Mouse (Mus musculus) mature B cell (primary cell): ENCODE measurements around the gene Arg2.

ENCODE experiments used
- in situ Hi-C: fragments of 300-500 bp; cut with MboI; formaldehyde crosslinking; loops from 2 replicates; pipeline ENCODE4 v1.14.3; 2019

The Arg2 gene

GRCm38 (mm10) chr12:79130299-79131177 is at the start of gene Arg2:
Gene Arg2, plus strand, starts transcription at chr12:79130777.
- in situ Hi-C loops, result no loop called here

GRCm38 (mm10) chr12:79089182-79089812 is 41.3 kb upstream of the Arg2 start, which contains the start of gene Pigh:
Gene Pigh, minus strand, starts transcription at chr12:79089651.
- in situ Hi-C loops, result no loop called here

- in situ Hi-C loops, result no loop called here
Observed at GRCm38 (mm10) chr12:79092569-79092968, 38.0 kb upstream of the Arg2 start.

DNA sequence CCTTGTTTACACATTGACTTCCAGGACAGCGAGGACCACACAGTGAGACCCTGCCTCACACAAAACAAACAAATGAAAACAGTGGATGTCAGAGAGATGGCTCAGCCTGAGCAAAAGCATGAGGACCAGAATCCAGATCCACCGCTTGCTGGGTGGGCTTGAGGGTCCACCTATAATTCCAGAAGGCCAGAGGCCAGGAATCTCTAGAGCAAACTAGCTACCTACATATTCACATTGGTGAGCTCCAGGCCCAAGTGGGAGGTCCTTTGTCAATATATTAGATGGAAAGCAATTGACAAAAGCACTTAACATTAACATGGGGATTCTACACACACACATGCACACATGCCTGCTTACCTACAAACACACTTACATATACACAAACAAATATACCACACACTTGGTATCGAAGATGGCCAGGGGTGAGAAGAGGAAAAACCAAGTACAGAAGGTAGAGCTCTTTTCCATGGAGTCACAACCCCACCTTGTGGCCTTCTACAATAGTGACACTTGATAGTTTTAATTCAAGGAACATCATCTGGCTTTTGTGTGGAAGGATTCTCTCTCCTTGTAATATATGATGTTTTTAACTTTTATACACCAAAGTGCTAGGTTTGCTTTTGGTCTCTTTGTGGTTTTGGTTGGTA is 33.3 kb upstream of the Arg2 start:
- in situ Hi-C loops, result loop anchor here (5.0 kb wide), 1 partner anchor 175 kb away; no protein-coding TSS in a partner anchor

- in situ Hi-C loops, result loop anchor here (25.0 kb wide), 1 partner anchor 1041 kb away; no protein-coding TSS in a partner anchor
Observed at GRCm38 (mm10) chr12:79103773-79104172, 26.8 kb upstream of the Arg2 start.

DNA sequence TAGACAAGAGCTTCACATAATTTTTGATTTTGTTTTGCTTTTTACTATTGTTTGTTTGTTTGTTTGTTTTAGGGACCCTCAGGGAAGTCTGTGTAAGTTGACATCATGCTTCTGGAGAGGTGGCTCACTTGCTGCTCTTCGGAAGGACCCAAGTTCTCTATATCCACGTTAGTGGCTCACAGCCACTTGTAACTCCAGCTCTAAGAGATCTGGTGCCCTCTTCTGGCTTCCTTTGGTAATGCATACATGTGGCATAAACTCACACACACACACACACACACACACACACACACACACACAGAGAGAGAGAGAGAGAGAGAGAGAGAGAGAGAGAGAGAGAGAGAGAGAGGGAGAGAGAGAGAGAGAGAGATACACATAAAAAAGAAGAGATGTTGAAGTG is 26.0 kb upstream of the Arg2 start:
- in situ Hi-C loops, result loop anchor here (25.0 kb wide), 1 partner anchor 1042 kb away; no protein-coding TSS in a partner anchor

DNA sequence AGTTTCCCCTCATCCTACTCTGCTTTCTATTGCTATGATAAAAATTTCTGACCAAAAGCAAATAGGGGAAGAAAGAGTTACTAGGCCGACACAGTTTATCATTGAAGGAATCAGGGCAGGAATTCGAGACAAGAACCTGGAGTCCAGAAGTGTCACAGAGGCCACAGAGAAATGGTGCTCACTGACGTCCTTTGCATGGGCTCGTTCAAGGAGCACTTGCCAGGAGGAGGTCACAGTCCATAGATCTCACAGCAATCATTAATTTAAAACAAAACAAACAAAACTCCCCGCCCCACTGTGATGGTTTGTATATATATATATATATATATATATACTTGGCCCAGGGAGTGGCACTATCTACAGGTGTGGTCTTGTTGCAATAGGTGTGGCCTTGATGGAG is 25.3 kb upstream of the Arg2 start:
- in situ Hi-C loops, result loop anchor here (25.0 kb wide), 1 partner anchor 1043 kb away; no protein-coding TSS in a partner anchor

DNA sequence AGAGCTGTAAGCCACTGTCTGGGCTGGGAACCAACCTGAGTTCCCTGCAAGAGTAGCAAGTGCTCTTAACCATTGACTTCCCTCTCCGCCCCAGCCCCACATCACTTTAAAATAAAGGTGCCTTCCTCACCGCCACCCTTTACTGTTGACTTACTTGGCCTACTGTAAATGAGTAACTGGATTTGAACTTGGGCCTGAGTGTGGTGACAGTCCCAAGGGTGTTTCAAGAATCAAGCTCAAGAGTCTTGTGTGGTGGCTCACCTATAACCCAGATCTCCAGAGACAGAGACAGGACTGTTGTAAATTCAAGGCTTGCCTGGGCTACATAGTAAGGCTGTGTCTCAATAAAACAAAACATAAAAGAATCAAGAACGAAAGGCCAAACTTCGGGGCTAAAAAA is 11.6 kb upstream of the Arg2 start:
- in situ Hi-C loops, result loop anchor here (25.0 kb wide), 1 partner anchor 1057 kb away; no protein-coding TSS in a partner anchor

DNA sequence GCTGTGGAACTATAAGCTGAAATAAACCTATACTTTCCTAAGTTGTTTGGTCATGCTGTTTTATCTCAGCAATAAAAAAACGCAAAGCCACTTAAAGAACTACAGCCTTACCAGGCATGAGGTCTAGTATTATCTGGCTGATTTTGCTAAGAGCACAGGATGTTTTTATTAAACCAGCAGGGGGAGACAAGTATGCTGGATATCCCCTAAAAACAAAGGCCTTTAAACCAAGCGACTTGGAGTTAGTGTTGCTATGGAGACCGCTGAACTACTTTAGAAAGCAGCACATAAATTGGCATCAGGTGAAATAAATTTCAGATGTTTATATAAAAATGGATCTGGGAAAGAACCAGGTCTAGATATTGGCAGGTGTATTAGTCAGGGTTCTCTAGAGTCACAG is 7.8 kb upstream of the Arg2 start:
- in situ Hi-C loops, result loop anchor here (25.0 kb wide), 1 partner anchor 1061 kb away; no protein-coding TSS in a partner anchor

DNA sequence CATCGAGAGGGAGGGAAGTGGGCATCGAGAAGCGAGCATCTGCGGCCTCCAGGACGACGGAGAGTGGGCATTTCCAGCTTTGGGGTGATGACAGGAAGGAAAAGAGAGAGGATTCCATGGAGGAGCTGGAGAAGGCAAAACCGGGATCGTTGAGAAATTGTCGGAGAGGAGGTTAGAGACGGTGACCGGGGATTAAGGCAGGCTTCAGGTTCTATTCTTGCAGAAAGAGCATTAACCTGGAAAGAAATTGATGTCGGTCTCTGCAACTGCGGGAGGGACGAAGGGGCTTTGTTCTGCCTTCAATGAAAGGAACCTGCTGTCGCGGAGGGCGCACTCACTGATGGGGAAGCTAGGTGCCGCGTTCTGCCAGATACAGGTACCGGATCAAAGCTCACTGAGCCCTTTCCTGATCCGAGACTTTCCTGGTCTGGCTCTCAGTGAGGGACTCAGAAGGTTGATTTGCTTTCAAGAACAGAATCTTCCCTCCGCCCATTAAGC is 650 bp downstream of the Arg2 start:
- in situ Hi-C loops, result no loop called here

DNA sequence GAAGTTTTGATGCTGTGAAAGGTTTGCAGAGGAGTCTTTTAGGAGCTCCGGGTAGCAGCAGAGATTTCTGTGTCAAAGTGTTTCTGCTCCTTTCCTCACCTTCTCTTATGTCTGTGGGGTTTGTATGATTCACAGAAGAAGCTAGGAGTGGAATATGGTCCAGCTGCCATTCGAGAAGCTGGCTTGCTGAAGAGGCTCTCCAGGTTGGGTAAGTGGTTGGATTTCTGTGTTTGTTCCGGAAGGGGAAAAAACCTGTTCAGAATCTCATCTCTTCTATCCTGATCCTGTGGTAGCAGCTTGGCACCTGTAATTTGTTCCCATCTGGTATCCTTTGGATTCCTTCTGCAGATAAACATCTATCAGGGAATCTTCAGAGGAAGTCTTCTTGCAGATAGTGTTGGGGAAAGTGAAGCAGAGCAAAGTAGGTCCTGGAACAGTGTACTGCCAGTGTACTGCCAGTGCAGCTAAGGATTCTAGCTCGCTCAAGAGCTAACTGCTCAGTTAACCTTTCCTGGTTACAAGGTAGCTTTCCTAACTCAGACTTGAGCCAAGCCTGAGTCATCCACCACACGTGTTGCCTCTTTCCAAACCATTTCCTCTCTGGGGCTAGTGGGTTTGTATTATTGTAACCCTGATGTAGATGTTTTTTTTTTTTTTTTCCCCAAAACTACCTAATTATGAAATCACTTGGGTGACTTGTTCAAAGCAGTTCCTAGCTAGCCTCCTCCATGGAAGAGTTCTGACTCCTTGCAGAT is 1.3 kb downstream of the Arg2 start:
- in situ Hi-C loops, result no loop called here

GRCm38 (mm10) chr12:79134676-79135075 is 4.1 kb downstream of the Arg2 start:
- in situ Hi-C loops, result no loop called here

- in situ Hi-C loops, result no loop called here
Observed at GRCm38 (mm10) chr12:79135105-79135504, 4.5 kb downstream of the Arg2 start.

- in situ Hi-C loops, result no loop called here
Observed at GRCm38 (mm10) chr12:79136949-79137348, 6.4 kb downstream of the Arg2 start.

DNA sequence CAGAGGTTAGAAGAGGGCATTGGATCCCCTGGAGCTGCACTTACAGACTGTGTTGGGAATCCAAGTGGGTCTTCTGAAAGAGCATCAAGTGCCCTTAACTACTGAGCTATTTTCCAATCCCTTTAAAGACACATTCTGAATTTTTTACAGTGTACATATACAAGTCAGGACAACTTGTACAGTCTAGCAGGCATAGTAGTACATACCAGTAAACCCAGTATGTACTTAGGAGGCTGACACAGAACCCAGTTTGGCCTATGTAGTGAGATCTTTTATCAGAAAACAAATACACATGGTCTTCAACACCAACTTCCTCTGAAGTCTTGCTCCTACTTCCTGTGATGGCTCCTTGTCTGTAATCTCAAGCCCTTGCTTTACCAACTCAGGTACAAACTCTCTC is 8.4 kb downstream of the Arg2 start:
- in situ Hi-C loops, result no loop called here

GRCm38 (mm10) chr12:79139417-79139816 is 8.8 kb downstream of the Arg2 start:
- in situ Hi-C loops, result no loop called here

DNA sequence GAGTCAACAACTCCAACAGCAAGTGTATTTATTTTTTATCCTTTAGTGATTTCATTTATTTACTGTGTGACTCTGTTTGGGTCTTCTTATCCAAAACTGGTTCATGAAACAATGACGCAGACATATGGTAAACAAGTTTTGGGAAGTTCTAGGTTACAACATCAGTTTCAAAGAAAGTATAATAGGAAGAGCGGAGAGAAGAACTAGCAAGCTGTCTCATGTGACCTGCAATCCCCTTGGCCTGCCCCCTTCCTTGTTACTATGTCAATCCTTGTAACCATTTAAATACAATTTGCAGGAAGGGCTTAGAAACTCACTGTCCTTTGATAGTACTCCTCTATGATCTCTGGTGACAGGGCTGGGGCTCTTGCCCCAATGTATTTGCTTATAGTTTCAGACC is 10.2 kb downstream of the Arg2 start:
- in situ Hi-C loops, result no loop called here

- in situ Hi-C loops, result no loop called here
Observed at GRCm38 (mm10) chr12:79141384-79141783, 10.8 kb downstream of the Arg2 start.

- in situ Hi-C loops, result no loop called here
Observed at GRCm38 (mm10) chr12:79149653-79150052, 19.1 kb downstream of the Arg2 start.

DNA sequence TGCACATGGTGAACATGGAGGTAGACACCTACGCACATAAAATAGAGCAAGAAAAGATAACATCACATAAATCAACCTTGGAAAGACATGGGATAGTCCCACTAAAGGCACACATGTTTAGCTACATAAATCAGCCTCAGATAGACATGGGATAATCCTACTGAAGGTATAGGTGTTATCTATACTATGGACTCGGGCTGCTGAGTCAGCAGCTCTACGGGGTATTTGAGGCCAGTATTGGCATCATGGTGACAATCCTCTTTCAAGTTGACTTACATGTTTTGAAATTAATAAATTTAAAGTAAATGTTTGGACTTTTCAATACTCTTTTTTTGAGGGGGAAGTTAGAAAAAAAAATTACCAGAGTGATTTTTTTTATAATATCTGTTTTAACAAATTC is 32.3 kb downstream of the Arg2 start:
- in situ Hi-C loops, result no loop called here

DNA sequence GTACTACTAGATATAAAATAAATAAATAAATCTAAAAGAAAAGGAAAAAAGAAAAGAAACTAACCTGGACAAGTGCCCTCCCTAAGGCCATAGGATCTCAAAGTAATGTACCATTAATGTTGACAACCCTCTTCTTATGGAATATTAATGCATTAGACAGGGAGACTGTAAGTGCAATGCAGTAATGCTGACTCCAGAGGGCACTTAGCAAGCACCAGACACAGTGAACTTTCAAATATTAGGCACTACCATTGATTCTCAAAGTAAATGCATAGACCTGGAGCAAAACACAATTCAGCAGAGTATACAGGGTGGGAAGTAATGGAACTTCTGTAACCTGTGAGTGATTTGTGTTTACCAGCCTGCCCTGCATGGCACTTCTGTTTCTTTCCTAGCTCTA is 38.6 kb downstream of the Arg2 start:
- in situ Hi-C loops, result no loop called here
